Mouse (Mus musculus): ENCODE results near the gene Cd302. TPM values are rescaled to one million over a fixed set of nuclear protein-coding genes. Genes with fewer than 3 reads are reported as not detected.

Gene Cd302
- polyA plus RNA-seq (2015; fragmentation: Nextera tagmentation; extraction: Ambion mirVana) = 74.9 and 87.1 TPM in 2 replicates

DNA sequence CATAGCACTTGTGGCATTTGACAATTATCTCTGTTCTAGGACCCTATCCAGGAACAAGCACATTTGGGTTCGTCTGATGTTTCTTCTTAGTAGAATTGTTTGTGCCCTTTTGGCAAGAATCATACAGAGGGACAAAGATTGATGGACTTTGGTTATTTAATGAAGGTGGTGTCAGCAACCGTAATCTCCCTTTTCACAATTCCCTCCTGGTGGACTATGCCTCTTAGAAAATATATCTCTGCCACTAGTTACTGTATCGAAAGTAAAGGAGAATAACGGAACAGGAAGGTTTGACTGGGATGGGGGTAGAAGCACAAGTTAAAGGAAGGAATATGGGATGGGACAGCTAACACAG is at the start of gene Cd302:
Gene Cd302, minus strand, starts transcription at position 22 of the 355 bp plus-strand sequence.
- 26% methylated on average over 4 of the region's 4 CpGs for WGBS

DNA sequence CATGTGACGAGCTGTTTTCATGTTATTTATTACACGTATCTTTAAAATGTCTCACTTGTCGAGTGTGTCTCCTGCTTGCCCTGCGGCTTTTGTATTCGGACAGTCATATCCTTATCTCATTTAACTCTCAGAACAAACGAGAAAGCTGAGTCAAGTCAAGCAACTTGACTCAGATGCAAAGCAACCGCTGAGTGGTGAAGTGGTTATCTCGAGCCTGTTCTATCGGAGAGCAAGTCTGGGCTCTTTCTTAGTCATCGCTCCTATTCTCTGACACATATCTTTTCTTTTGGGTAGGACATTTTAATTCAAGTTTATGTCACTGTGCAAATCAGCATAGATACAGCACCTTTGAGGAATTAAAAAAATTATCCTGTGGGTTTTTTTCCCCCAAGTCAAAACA is 44.4 kb upstream of the Cd302 start:
- 78% methylated on average over 10 of the region's 10 CpGs for WGBS
- no peaks in the 10 kb centered on the region for H3K4me1 ChIP-seq (ENCODE audit: insufficient read depth, low read depth, low read length)
- no peak overlapping the region for H3K4me2 ChIP-seq (replicated peaks; ENCODE audit: low read depth, low read length)
- no peak overlapping the region for H3K27ac ChIP-seq (ENCODE audit: low read length)
- H3K9ac ChIP-seq (replicated peaks; ENCODE audit: low read depth) = no peak overlapping the region
- no peaks in the 10 kb centered on the region for H3K9me3 ChIP-seq (ENCODE audit: low read length)
- no peaks in the 10 kb centered on the region for H3K27me3 ChIP-seq (replicated peaks; ENCODE audit: insufficient read depth, low read length)
- no peaks in the 10 kb centered on the region for H3K36me3 ChIP-seq (ENCODE audit: insufficient read depth, low read length)
- no peak overlapping the region for H3K4me3 ChIP-seq (ENCODE audit: low read depth, low read length)
- ATAC-seq (no peak), DNase-seq (ENCODE audit: low spot score) (no peak)
- TF ChIP-seq EP300 (IDR thresholded peaks at IDR 0.05) = no peak
- no peak for TF ChIP-seq CTCF (IDR thresholded peaks at IDR 0.05)

More for the DNA sequence above, at the start of gene Cd302:
- H3K4me1 ChIP-seq (ENCODE audit: insufficient read depth, low read depth, low read length) = no peaks in the 10 kb centered on the region
- H3K9me3 ChIP-seq (ENCODE audit: low read length) = no peaks in the 10 kb centered on the region
- peak within 1 kb of the TSS; percentile 75 for H3K4me2 ChIP-seq (replicated peaks; ENCODE audit: low read depth, low read length)
- no peaks in the 10 kb centered on the region for H3K36me3 ChIP-seq (ENCODE audit: insufficient read depth, low read length)
- peak within 1 kb of the TSS; percentile 80 for H3K27ac ChIP-seq (ENCODE audit: low read length)
- H3K27me3 ChIP-seq (replicated peaks; ENCODE audit: insufficient read depth, low read length) = no peaks in the 10 kb centered on the region
- ATAC-seq (no peak), DNase-seq (ENCODE audit: low spot score) (no peak)
- no peak for TF ChIP-seq CTCF (IDR thresholded peaks at IDR 0.05)
- TF ChIP-seq EP300 (IDR thresholded peaks at IDR 0.05) = no peak; the same call in 1 of the 2 replicates
- peak within 1 kb of the TSS; percentile 47 for H3K4me3 ChIP-seq (ENCODE audit: low read depth, low read length)
- peak within 1 kb of the TSS; percentile 46 for H3K9ac ChIP-seq (replicated peaks; ENCODE audit: low read depth)

DNA sequence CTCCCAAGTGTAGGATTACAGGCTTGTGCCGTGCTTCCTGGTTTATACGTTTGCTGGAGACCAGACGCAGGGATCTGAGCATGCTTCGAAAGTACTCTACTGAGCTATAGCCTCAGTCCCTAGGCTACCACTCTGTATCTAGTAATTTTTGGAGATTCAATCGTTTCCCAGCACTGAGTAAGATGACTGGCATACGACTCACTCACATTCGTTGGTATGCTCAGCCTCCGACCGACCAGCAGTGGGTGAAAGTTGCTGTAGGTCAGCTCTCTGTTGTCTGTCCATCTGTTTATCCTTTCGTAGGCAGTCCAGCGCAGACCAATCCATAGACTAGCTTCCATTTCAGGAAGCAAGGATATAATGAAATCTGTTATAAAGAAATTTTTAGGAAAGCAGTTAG is 43.3 kb upstream of the Cd302 start:
- Histone ChIP-seq H3K4me2 (replicated peaks; ENCODE audit: low read depth, low read length) (no peak overlapping the region), H3K4me3 (ENCODE audit: low read depth, low read length) (no peak overlapping the region), H3K27ac (ENCODE audit: low read length) (no peak overlapping the region), H3K27me3 (replicated peaks; ENCODE audit: insufficient read depth, low read length) (no peaks in the 10 kb centered on the region), H3K9ac (replicated peaks; ENCODE audit: low read depth) (no peak overlapping the region), H3K4me1 (ENCODE audit: insufficient read depth, low read depth, low read length) (no peaks in the 10 kb centered on the region), H3K36me3 (ENCODE audit: insufficient read depth, low read length) (no peaks in the 10 kb centered on the region), H3K9me3 (ENCODE audit: low read length) (no peaks in the 10 kb centered on the region)
- ATAC-seq (no peak), DNase-seq (ENCODE audit: low spot score) (no peak)
- TF ChIP-seq CTCF (IDR thresholded peaks at IDR 0.05) (no peak), EP300 (IDR thresholded peaks at IDR 0.05) (no peak)
- WGBS = 92% methylated on average over 11 of the region's 11 CpGs

DNA sequence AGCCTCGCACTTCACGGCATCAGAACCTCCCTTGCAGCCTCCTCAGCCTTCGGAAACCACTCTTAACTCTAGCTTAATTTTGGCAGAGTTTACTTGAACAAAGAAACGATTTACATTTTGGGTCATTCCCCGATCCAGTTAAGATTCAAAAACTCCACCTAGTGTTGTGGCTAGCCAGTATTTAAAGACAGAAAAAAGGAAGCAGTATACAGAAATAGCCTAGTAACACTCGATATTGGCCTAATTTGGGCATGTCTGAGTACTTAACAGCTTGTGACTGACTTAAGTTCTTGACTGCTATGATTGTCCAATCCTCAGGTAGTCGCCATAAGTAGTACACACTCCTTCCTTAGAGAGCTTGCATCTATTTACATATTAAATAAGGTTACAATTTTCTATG is 42.7 kb upstream of the Cd302 start:
- no peaks in the 10 kb centered on the region for H3K4me1 ChIP-seq (ENCODE audit: insufficient read depth, low read depth, low read length)
- DNase-seq (ENCODE audit: low spot score) = no peak
- WGBS = 80% methylated on average over 7 of the region's 7 CpGs
- H3K4me3 ChIP-seq (ENCODE audit: low read depth, low read length) = no peak overlapping the region
- no peaks in the 10 kb centered on the region for H3K27me3 ChIP-seq (replicated peaks; ENCODE audit: insufficient read depth, low read length)
- H3K9me3 ChIP-seq (ENCODE audit: low read length) = no peaks in the 10 kb centered on the region
- no peak for ATAC-seq
- H3K4me2 ChIP-seq (replicated peaks; ENCODE audit: low read depth, low read length) = no peak overlapping the region
- H3K36me3 ChIP-seq (ENCODE audit: insufficient read depth, low read length) = no peaks in the 10 kb centered on the region
- H3K27ac ChIP-seq (ENCODE audit: low read length) = no peak overlapping the region
- TF ChIP-seq CTCF (IDR thresholded peaks at IDR 0.05) (no peak), EP300 (IDR thresholded peaks at IDR 0.05) (no peak)
- H3K9ac ChIP-seq (replicated peaks; ENCODE audit: low read depth) = no peak overlapping the region

DNA sequence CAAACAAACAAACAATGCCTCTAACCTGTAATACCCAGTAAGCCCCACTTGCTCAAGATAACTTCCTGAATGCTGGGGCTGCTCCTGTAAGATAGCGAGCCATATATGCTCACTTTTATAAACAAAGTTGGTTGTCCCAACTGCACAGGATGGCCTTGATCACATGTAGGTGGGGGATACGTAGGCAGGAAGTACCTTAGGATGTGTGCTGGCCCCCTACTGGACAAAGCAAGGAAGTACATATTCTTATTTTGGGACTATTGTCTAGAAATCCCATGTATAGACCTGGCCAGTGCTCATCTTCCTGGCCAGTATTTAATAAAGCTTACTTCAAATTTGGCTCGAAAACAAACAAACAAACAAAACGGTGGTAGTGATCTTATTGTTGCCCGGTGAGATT is 39.1 kb upstream of the Cd302 start:
- Histone ChIP-seq H3K4me1 (ENCODE audit: insufficient read depth, low read depth, low read length) (no peaks in the 10 kb centered on the region), H3K27ac (ENCODE audit: low read length) (no peak overlapping the region), H3K9ac (replicated peaks; ENCODE audit: low read depth) (no peak overlapping the region), H3K27me3 (replicated peaks; ENCODE audit: insufficient read depth, low read length) (no peaks in the 10 kb centered on the region), H3K36me3 (ENCODE audit: insufficient read depth, low read length) (no peaks in the 10 kb centered on the region), H3K4me2 (replicated peaks; ENCODE audit: low read depth, low read length) (no peak overlapping the region), H3K9me3 (ENCODE audit: low read length) (no peaks in the 10 kb centered on the region), H3K4me3 (ENCODE audit: low read depth, low read length) (no peak overlapping the region)
- no peak for ATAC-seq
- DNase-seq (ENCODE audit: low spot score) = peak; percentile 45
- 68% methylated on average over 5 of the region's 5 CpGs for WGBS
- TF ChIP-seq CTCF (IDR thresholded peaks at IDR 0.05) (peak; percentile 67), EP300 (IDR thresholded peaks at IDR 0.05) (no peak)

DNA sequence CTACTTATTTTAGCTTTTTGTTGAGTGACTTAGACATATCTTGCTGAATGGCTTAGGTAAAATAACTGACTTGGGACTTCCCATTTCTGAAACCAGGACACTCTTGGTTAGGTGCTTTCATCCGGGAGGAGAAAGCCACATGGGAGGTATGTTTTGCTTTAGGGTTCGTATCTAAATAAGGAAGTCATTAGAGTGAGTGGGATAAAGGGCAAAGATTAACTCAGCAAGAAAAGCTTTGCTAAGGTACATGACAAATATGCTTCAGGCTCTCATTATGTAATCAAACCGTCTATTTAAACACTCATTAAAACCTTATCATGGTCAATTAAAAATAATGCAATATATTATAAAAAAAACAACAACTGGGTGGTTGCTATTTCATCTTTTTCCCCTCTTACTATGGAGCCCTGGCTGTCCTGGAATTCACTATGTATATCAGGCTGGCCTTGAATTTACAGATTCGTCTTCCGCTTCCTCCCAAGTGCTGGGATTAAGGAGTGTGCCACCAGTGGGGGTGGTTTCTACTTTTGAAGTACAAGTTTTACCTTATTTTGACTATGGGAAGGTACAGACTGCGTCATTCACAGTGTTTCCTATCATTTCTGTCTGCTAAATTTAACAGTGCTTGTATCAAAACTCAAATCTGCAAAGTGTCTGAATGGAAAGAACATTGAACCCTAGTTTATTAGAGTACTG is 37.9 kb upstream of the Cd302 start:
- Histone ChIP-seq H3K4me2 (replicated peaks; ENCODE audit: low read depth, low read length) (no peak overlapping the region), H3K9me3 (ENCODE audit: low read length) (no peaks in the 10 kb centered on the region), H3K4me3 (ENCODE audit: low read depth, low read length) (no peak overlapping the region), H3K27ac (ENCODE audit: low read length) (no peak overlapping the region), H3K27me3 (replicated peaks; ENCODE audit: insufficient read depth, low read length) (no peaks in the 10 kb centered on the region), H3K9ac (replicated peaks; ENCODE audit: low read depth) (no peak overlapping the region), H3K36me3 (ENCODE audit: insufficient read depth, low read length) (no peaks in the 10 kb centered on the region), H3K4me1 (ENCODE audit: insufficient read depth, low read depth, low read length) (no peaks in the 10 kb centered on the region)
- no peak for TF ChIP-seq EP300 (IDR thresholded peaks at IDR 0.05)
- no peak for TF ChIP-seq CTCF (IDR thresholded peaks at IDR 0.05)
- 65% methylated on average over 6 of the region's 6 CpGs for WGBS
- DNase-seq (ENCODE audit: low spot score) = no peak
- no peak for ATAC-seq
